In genomic region chr2:130411558-130412495, GRCm38 (mm10) we compare ENCODE assay signal across 8 mouse cellular contexts. TPM values are rescaled to one million over a fixed set of nuclear protein-coding genes. Genes with fewer than 3 reads are reported as not detected.
DNase-seq lines count a peak whose midpoint lies in the region; ATAC-seq and TF ChIP-seq lines count a peak whose summit lies in the region.

No protein-coding gene starts in this region.

- H3K9me3 ChIP-seq in E14TG2a.4 (ENCODE audit: low read length): no peaks in the 10 kb centered on the region
- H3K9me3 ChIP-seq in forebrain, embryonic 13.5 days (replicated peaks): no peaks in the 10 kb centered on the region
- no peaks in the 10 kb centered on the region for H3K9me3 ChIP-seq in lung, embryonic 15.5 days

- no peak for TF ChIP-seq POLR2A in thymus, adult 2 months (IDR thresholded peaks at IDR 0.05; ENCODE audit: control insufficient read depth, extremely low read depth, insufficient read depth, low read length, poor library complexity)

- peak; percentile 76 for ATAC-seq in cerebellum, adult (ENCODE audit: insufficient number of reproducible peaks, low FRiP score, low TSS enrichment)
- ATAC-seq in forebrain, embryonic 13.5 days: peak; percentile 83
- ATAC-seq in lung, embryonic 15.5 days (ENCODE audit: borderline replicate concordance, extremely low read depth, low FRiP score, low TSS enrichment): peak; percentile 47; the same call in 1 of the 2 replicates

- TF ChIP-seq CTCF in E14TG2a.4 (conservative IDR thresholded peaks at IDR 0.05; ENCODE audit: low read length): peak; percentile 97
- peak; percentile 99 for TF ChIP-seq CTCF in layer of hippocampus, adult 2 months (conservative IDR thresholded peaks at IDR 0.05)
- TF ChIP-seq CTCF in thymus, adult 2 months (IDR thresholded peaks at IDR 0.05; ENCODE audit: borderline replicate concordance, control insufficient read depth, extremely low read depth, insufficient read depth, low read length, poor library complexity): peak; percentile 96

- H3K4me3 ChIP-seq in E14TG2a.4 (replicated peaks; ENCODE audit: low read length): no peak overlapping the region
- H3K4me3 ChIP-seq in forebrain, embryonic 13.5 days: no peak overlapping the region
- no peak overlapping the region for H3K4me3 ChIP-seq in layer of hippocampus, adult 2 months
- H3K4me3 ChIP-seq in lung, embryonic 15.5 days: no peak overlapping the region
- H3K4me3 ChIP-seq in thymus, adult 2 months (ENCODE audit: control insufficient read depth, insufficient read depth, low read length): no peak overlapping the region

- H3K27ac ChIP-seq in forebrain, embryonic 13.5 days: no peak overlapping the region
- H3K27ac ChIP-seq in layer of hippocampus, adult 2 months: no peak overlapping the region
- no peak overlapping the region for H3K27ac ChIP-seq in lung, embryonic 15.5 days
- H3K27ac ChIP-seq in thymus, adult 2 months (ENCODE audit: control insufficient read depth, insufficient read depth, low read length): no peak overlapping the region

- H3K4me1 ChIP-seq in E14TG2a.4 (replicated peaks; ENCODE audit: low read depth, low read length): peaks cover 17% of the 10 kb centered on the region
- H3K4me1 ChIP-seq in forebrain, embryonic 13.5 days: peaks cover 11% of the 10 kb centered on the region; the same call in 1 of the 2 replicates
- no peaks in the 10 kb centered on the region for H3K4me1 ChIP-seq in lung, embryonic 15.5 days
- H3K4me1 ChIP-seq in thymus, adult 2 months (replicated peaks; ENCODE audit: control insufficient read depth, insufficient read depth, low read length): no peaks in the 10 kb centered on the region

- no peak overlapping the region for H3K4me2 ChIP-seq in forebrain, embryonic 13.5 days
- H3K4me2 ChIP-seq in lung, embryonic 15.5 days: no peak overlapping the region

- H3K27me3 ChIP-seq in E14TG2a.4 (ENCODE audit: insufficient read depth, low read length): peaks cover 3% of the 10 kb centered on the region; the same call in 1 of the 2 replicates
- peaks cover 2% of the 10 kb centered on the region; the same call in 1 of the 2 replicates for H3K27me3 ChIP-seq in forebrain, embryonic 13.5 days
- H3K27me3 ChIP-seq in lung, embryonic 15.5 days: no peaks in the 10 kb centered on the region
- no peaks in the 10 kb centered on the region for H3K27me3 ChIP-seq in thymus, adult 2 months (ENCODE audit: control insufficient read depth, insufficient read depth, low read length)

- H3K9ac ChIP-seq in forebrain, embryonic 13.5 days: no peak overlapping the region
- no peak overlapping the region for H3K9ac ChIP-seq in lung, embryonic 15.5 days

- DNase-seq in heart, postnatal 4 days: peak; percentile 92
- peak; percentile 70 to 89 for DNase-seq in layer of hippocampus, adult 2 months (ENCODE audit: low spot score in 2 of 2)
- peak; percentile 83 for DNase-seq in ovary, postnatal 10 days (ENCODE audit: low spot score)
- peak; percentile 73 for DNase-seq in thymus, adult 2 months

- 35% methylated on average over 16 of the region's 16 CpGs for WGBS in forebrain, embryonic 13.5 days
- 34% methylated on average over 16 of the region's 16 CpGs for WGBS in lung, embryonic 15.5 days
- WGBS in thymus, adult 2 months: 32% methylated on average over 16 of the region's 16 CpGs

- no peaks in the 10 kb centered on the region for H3K36me3 ChIP-seq in E14TG2a.4 (ENCODE audit: insufficient read depth, low read length)
- no peaks in the 10 kb centered on the region for H3K36me3 ChIP-seq in forebrain, embryonic 13.5 days (ENCODE audit: poor library complexity, severe bottlenecking)
- H3K36me3 ChIP-seq in lung, embryonic 15.5 days: no peaks in the 10 kb centered on the region
- H3K36me3 ChIP-seq in thymus, adult 2 months (ENCODE audit: control insufficient read depth, insufficient read depth, low read length): no peaks in the 10 kb centered on the region

RNA-seq across cellular contexts. Expression of gene Tmem239, which starts 5.5 kb away (rescaled TPM):
- not detected in 2 replicates for polyA plus RNA-seq in forebrain, embryonic 13.5 days (2015; fragmentation: Nextera tagmentation; extraction: Ambion mirVana)
- not detected for total RNA-seq in heart, postnatal 4 days (2021)
- total RNA-seq in layer of hippocampus, adult 2 months (2021): not detected
- polyA plus RNA-seq in lung, embryonic 15.5 days (2015; fragmentation: Nextera tagmentation; extraction: Ambion mirVana): not detected in 2 replicates
- not detected in 2 replicates for polyA plus RNA-seq in thymus, adult 2 months (2012; rRNA removed)

RNA-seq across cellular contexts. Expression of gene 1700020A23Rik, which starts 6.8 kb away (rescaled TPM):
- 0.25 and 0.48 TPM in 2 replicates for polyA plus RNA-seq in forebrain, embryonic 13.5 days (2015; fragmentation: Nextera tagmentation; extraction: Ambion mirVana)
- not detected for total RNA-seq in heart, postnatal 4 days (2021)
- total RNA-seq in layer of hippocampus, adult 2 months (2021): not detected
- polyA plus RNA-seq in lung, embryonic 15.5 days (2015; fragmentation: Nextera tagmentation; extraction: Ambion mirVana): not detected in 2 replicates
- 0.26 TPM in 1 of 2 replicates, not detected in the other for polyA plus RNA-seq in thymus, adult 2 months (2012; rRNA removed)

RNA-seq across cellular contexts. Expression of gene Gm28372, which starts 6.8 kb away (rescaled TPM):
- polyA plus RNA-seq in forebrain, embryonic 13.5 days (2015; fragmentation: Nextera tagmentation; extraction: Ambion mirVana): 0.09 and 0.34 TPM in 2 replicates
- total RNA-seq in heart, postnatal 4 days (2021): not detected
- not detected for total RNA-seq in layer of hippocampus, adult 2 months (2021)
- not detected in 2 replicates for polyA plus RNA-seq in lung, embryonic 15.5 days (2015; fragmentation: Nextera tagmentation; extraction: Ambion mirVana)
- polyA plus RNA-seq in thymus, adult 2 months (2012; rRNA removed): not detected in 2 replicates

RNA-seq across cellular contexts. Expression of gene Vps16, which starts 12.3 kb away (rescaled TPM):
- 125 and 130 TPM in 2 replicates for polyA plus RNA-seq in forebrain, embryonic 13.5 days (2015; fragmentation: Nextera tagmentation; extraction: Ambion mirVana)
- total RNA-seq in heart, postnatal 4 days (2021): 10 to 100 TPM; 39.0 to 45.3 TPM
- 100 to 1,000 TPM in 1 of 2 experiments, 10 to 100 TPM in 1; 91.3 to 104 TPM for total RNA-seq in layer of hippocampus, adult 2 months (2021)
- 80.5 and 88.4 TPM in 2 replicates for polyA plus RNA-seq in lung, embryonic 15.5 days (2015; fragmentation: Nextera tagmentation; extraction: Ambion mirVana)
- 189 and 213 TPM in 2 replicates for polyA plus RNA-seq in thymus, adult 2 months (2012; rRNA removed)

RNA-seq across cellular contexts. Expression of gene Pced1a, which starts 12.7 kb away (rescaled TPM):
- polyA plus RNA-seq in forebrain, embryonic 13.5 days (2015; fragmentation: Nextera tagmentation; extraction: Ambion mirVana): 9.0 and 10.2 TPM in 2 replicates
- total RNA-seq in heart, postnatal 4 days (2021): 1 to 10 TPM; 5.6 to 6.2 TPM
- total RNA-seq in layer of hippocampus, adult 2 months (2021): 10 to 100 TPM; 23.0 to 27.3 TPM
- 14.7 and 15.9 TPM in 2 replicates for polyA plus RNA-seq in lung, embryonic 15.5 days (2015; fragmentation: Nextera tagmentation; extraction: Ambion mirVana)
- 42.8 and 44.7 TPM in 2 replicates for polyA plus RNA-seq in thymus, adult 2 months (2012; rRNA removed)
